Mouse (Mus musculus) ES-Bruce4 (cell line): ENCODE measurements around the gene Rcor2. TPM values are rescaled to one million over a fixed set of nuclear protein-coding genes. Genes with fewer than 3 reads are reported as not detected.

Experiments
- H3K27ac ChIP-seq: 2 replicates; pipeline ENCODE4 v1.5.1; 2012; ENCODE audit warnings: low read length, inconsistent platforms; ENCODE audit not compliant: insufficient read depth
- H3K27me3 ChIP-seq: 2 replicates; pipeline ENCODE4 v1.6.1; 2012; ENCODE audit warnings: mild to moderate bottlenecking, low read length, inconsistent platforms; ENCODE audit not compliant: control insufficient read depth, poor library complexity, insufficient read depth, severe bottlenecking
- H3K36me3 ChIP-seq: 2 replicates; pipeline ENCODE4 v1.6.1; 2012; ENCODE audit warnings: inconsistent platforms, mild to moderate bottlenecking, low read length, moderate library complexity; ENCODE audit not compliant: control insufficient read depth, poor library complexity, insufficient read depth, severe bottlenecking
- H3K4me1 ChIP-seq: one replicate; pipeline ENCODE4 v1.8.1; 2011; ENCODE audit warnings: low read length; ENCODE audit not compliant: control insufficient read depth, insufficient read depth
- H3K4me3 ChIP-seq: 2 replicates; pipeline ENCODE4 v1.5.1; 2011; ENCODE audit warnings: low read depth, mild to moderate bottlenecking, low read length
- H3K9ac ChIP-seq: 2 replicates; pipeline ENCODE4 v1.6.1; 2012; ENCODE audit warnings: low read depth, mild to moderate bottlenecking, inconsistent platforms; ENCODE audit not compliant: poor library complexity, severe bottlenecking
- H3K9me3 ChIP-seq: replicated peaks from 2 replicates; pipeline ENCODE4 v1.6.1; 2012; ENCODE audit warnings: mild to moderate bottlenecking, low read length, inconsistent platforms; ENCODE audit not compliant: control insufficient read depth, poor library complexity, insufficient read depth, severe bottlenecking
- CTCF ChIP-seq: IDR thresholded peaks from one replicate; pipeline ENCODE4 v1.8.1; 2011; ENCODE audit warnings: low read depth, low read length
- EP300 ChIP-seq: IDR thresholded peaks from 2 replicates; pipeline ENCODE4 v1.6.1; 2011; ENCODE audit warnings: low read depth, low read length; ENCODE audit not compliant: insufficient read depth
- POLR2A ChIP-seq: IDR thresholded peaks from one replicate; pipeline ENCODE4 v1.8.1; 2011; ENCODE audit warnings: low read length; ENCODE audit not compliant: insufficient read depth
- polyA plus RNA-seq: library from polyadenylated mRNA; stranded (reverse); fragments of >200 nt; gene quantifications from 2 replicates; pipeline ENCODE4 v1.2.4, GENCODE M21; 2011; ENCODE audit warnings: low read depth; ENCODE audit not compliant: missing spikeins, insufficient read depth, insufficient read length

Rcor2 gene
- polyA plus RNA-seq, 1 experiment: 69.4 TPM

DNA sequence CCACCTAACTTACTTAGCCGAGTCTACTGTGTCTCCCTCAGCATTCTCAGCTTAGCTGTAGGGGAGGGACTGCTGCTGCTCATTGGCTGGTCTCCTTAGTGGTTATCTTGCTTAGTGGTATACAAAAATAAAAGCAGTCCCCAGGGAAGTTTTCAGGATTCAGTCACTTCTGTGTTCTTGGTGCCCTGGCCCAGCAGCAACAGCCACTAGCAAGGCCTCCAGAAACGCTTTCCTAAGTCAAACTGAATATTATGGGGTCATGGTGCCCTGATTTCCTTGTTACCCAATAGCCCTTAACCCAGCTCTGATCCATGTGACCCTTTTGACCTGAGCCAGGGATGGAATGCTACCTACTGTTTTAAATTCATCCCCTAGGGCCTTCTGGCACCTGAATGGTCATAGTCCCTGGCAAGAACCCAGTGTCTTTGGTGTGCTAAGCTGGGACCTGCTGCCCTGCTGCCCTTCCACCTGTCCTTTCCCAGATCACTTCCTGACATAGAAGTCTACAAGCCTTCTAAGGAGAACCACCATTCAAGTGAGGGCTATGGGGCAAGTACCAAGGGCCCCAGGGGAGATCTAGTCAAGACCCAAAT, 42.7 kb downstream of the Rcor2 start:
- peaks cover 9% of the 10 kb centered on the region for H3K4me1 ChIP-seq

GRCm38 (mm10) chr19:7310704-7311103, 43.6 kb downstream of the Rcor2 start:
- H3K36me3 ChIP-seq: no peaks in the 10 kb centered on the region

More for the DNA sequence above, 42.7 kb downstream of the Rcor2 start:
- no peaks in the 10 kb centered on the region for H3K27me3 ChIP-seq
- no peak overlapping the region for H3K9ac ChIP-seq
- no peaks in the 10 kb centered on the region for H3K9me3 ChIP-seq
- H3K27ac ChIP-seq: peak overlapping the region; percentile 70
- no peaks in the 10 kb centered on the region for H3K36me3 ChIP-seq
- no peak overlapping the region for H3K4me3 ChIP-seq
- TF ChIP-seq EP300 (no peak), CTCF (no peak), POLR2A (no peak)

GRCm38 (mm10) chr19:7311306-7311705, 44.2 kb downstream of the Rcor2 start:
- no peaks in the 10 kb centered on the region for H3K9me3 ChIP-seq
- H3K27me3 ChIP-seq: no peaks in the 10 kb centered on the region
- no peaks in the 10 kb centered on the region for H3K36me3 ChIP-seq
- H3K27ac ChIP-seq: peak overlapping the region; percentile 70
- no peak for TF ChIP-seq CTCF
- no peak for TF ChIP-seq POLR2A
- TF ChIP-seq EP300: no peak
- H3K9ac ChIP-seq: peak overlapping the region; percentile 1; the same call in 1 of the 2 replicates
- no peak overlapping the region for H3K4me3 ChIP-seq
- H3K4me1 ChIP-seq: peaks cover 9% of the 10 kb centered on the region

More at GRCm38 (mm10) chr19:7310704-7311103, 43.6 kb downstream of the Rcor2 start:
- Histone ChIP-seq H3K9me3 (no peaks in the 10 kb centered on the region), H3K4me3 (no peak overlapping the region), H3K27ac (peak overlapping the region; percentile 70), H3K27me3 (no peaks in the 10 kb centered on the region), H3K4me1 (peaks cover 9% of the 10 kb centered on the region), H3K9ac (no peak overlapping the region)
- TF ChIP-seq POLR2A: no peak
- no peak for TF ChIP-seq CTCF
- peak; percentile 81 for TF ChIP-seq EP300

DNA sequence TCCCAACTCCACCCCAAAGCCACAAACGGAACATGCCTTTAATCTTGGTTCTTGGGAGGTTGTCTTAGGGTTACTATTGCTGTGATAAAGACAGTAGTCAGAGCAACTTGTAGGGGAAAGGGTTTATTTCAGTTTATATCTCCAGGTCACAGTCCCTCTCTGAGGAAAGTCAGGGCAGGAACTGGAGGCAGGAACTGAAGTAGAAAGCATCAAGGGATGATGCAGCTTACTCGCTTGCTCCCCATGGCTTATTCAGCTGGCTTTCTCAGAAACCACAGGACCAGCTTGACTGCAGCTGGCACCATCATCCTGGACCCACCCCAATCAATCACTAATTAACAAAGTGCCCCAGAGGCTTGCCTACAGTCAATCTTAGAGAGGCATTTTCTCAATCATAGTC, 46.5 kb downstream of the Rcor2 start:
- Histone ChIP-seq H3K4me3 (no peak overlapping the region), H3K9me3 (no peaks in the 10 kb centered on the region), H3K36me3 (no peaks in the 10 kb centered on the region), H3K27ac (no peak overlapping the region), H3K27me3 (no peaks in the 10 kb centered on the region), H3K4me1 (peaks cover 2% of the 10 kb centered on the region), H3K9ac (no peak overlapping the region)
- TF ChIP-seq POLR2A: no peak
- no peak for TF ChIP-seq CTCF
- TF ChIP-seq EP300: no peak

DNA sequence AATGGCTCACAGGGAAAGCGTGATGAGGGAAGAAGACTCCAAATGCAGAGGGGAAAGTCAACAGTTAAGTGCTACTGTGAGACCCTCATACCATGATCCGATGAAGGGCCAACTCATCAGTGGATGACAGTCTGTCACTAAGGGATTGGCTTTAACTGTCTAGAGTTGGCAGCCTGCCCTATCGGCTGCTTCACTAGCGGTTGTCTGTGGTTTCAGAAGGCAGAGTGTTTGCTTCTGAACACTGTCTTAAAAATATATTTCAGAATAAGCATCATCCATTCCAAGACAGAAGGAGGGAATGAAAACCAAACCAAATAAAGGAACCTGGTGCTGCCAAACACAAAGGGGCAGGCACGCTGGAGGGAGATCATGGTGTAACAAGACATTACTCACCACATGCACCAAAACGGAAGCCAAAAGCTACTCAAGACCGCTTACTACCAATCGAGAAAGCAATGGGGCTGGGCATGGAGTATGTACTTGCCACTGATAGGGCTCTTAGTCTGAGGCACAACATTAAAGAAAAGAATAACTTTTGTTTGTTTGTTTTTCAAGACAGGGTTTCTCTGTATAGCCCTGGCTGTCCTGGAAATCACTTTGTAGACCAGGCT, 48.0 kb downstream of the Rcor2 start:
- H3K9me3 ChIP-seq: no peaks in the 10 kb centered on the region
- TF ChIP-seq EP300: no peak
- TF ChIP-seq CTCF: no peak
- no peak for TF ChIP-seq POLR2A
- no peaks in the 10 kb centered on the region for H3K27me3 ChIP-seq
- no peak overlapping the region for H3K4me3 ChIP-seq
- H3K36me3 ChIP-seq: no peaks in the 10 kb centered on the region
- H3K9ac ChIP-seq: no peak overlapping the region
- H3K4me1 ChIP-seq: peaks cover 2% of the 10 kb centered on the region
- H3K27ac ChIP-seq: no peak overlapping the region

DNA sequence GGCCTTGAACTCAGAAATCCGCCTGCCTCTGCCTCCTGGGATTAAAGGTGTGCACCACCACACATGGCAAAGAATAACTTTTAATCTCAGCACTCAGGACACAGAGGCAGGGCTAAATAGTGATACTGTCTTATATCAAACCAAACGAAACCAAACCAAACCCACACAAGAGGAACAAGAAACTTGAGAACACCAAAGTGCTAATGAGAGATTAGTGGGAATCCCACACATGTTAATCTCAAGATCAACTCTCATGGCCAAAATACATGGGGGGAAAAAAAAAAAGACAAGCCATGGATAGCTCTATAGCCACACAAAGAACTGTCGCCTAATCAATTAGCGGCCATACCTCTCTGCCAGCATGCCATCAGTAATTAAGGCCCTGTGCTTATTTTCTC, 48.5 kb downstream of the Rcor2 start:
- TF ChIP-seq POLR2A (no peak), CTCF (no peak), EP300 (no peak)
- no peaks in the 10 kb centered on the region for H3K9me3 ChIP-seq
- H3K27ac ChIP-seq: no peak overlapping the region
- no peaks in the 10 kb centered on the region for H3K27me3 ChIP-seq
- H3K36me3 ChIP-seq: no peaks in the 10 kb centered on the region
- no peak overlapping the region for H3K9ac ChIP-seq
- no peak overlapping the region for H3K4me3 ChIP-seq
- H3K4me1 ChIP-seq: peaks cover 2% of the 10 kb centered on the region
